Mouse (Mus musculus) heart, embryonic 12.5 days (tissue): ENCODE results near the gene Ulk2. TPM values are rescaled to one million over a fixed set of nuclear protein-coding genes. Genes with fewer than 3 reads are reported as not detected.
A peak's percentile ranks its signal among the peaks of the same experiment; 100 is the strongest.

Source experiments
- ATAC-seq: fragments of 200-750 bp; cut with Nextera tagmentation; 2 replicates; pipeline ENCODE4 v1.8.0; 2017; ENCODE audit warnings: moderate TSS enrichment, moderate library complexity; ENCODE audit not compliant: insufficient number of reproducible peaks, low FRiP score
- H3K27ac ChIP-seq: fragments of 300-500 bp; sonication (generic); 2 replicates; pipeline ENCODE4 v1.5.1; 2016; ENCODE audit warnings: mild to moderate bottlenecking, moderate library complexity; ENCODE audit not compliant: poor library complexity, severe bottlenecking
- H3K27me3 ChIP-seq: fragments of 300-500 bp; sonication (generic); replicated peaks from 2 replicates; pipeline ENCODE4 v1.6.1; 2016; ENCODE audit warnings: mild to moderate bottlenecking, moderate library complexity
- H3K36me3 ChIP-seq: fragments of 300-500 bp; sonication (generic); 2 replicates; pipeline ENCODE4 v1.6.1; 2016; ENCODE audit warnings: mild to moderate bottlenecking, moderate library complexity
- H3K4me1 ChIP-seq: fragments of 300-500 bp; sonication (generic); replicated peaks from 2 replicates; pipeline ENCODE4 v1.6.1; 2016; ENCODE audit warnings: mild to moderate bottlenecking
- H3K4me2 ChIP-seq: fragments of 300-500 bp; sonication (generic); 2 replicates; pipeline ENCODE4 v1.6.1; 2016; ENCODE audit warnings: mild to moderate bottlenecking, moderate library complexity
- H3K4me3 ChIP-seq: fragments of 300-500 bp; sonication (generic); 2 replicates; pipeline ENCODE4 v1.5.1; 2016; ENCODE audit warnings: mild to moderate bottlenecking
- H3K9ac ChIP-seq: fragments of 300-500 bp; sonication (generic); 2 replicates; pipeline ENCODE4 v1.6.1; 2016; ENCODE audit warnings: mild to moderate bottlenecking, moderate library complexity
- H3K9me3 ChIP-seq: fragments of 300-500 bp; sonication (generic); replicated peaks from 2 replicates; pipeline ENCODE4 v1.6.1; 2016; ENCODE audit warnings: mild to moderate bottlenecking, moderate library complexity
- WGBS: fragments of 180-500 bp; shearing (Covaris S2); methylation state at CpG from one replicate; pipeline ENCODE4 v1.1.7; 2016; 5-methylcytosine and 5-hydroxymethylcytosine counted together
- polyA plus RNA-seq: library from polyadenylated mRNA; unstranded; fragments of >200 nt; fragmentation: Nextera tagmentation; extraction: Ambion mirVana; gene quantifications from 2 replicates; pipeline ENCODE4 v1.2.1, GENCODE M21; 2016

The Ulk2 gene
- polyA plus RNA-seq: 17.0 and 18.8 TPM in 2 replicates

GRCm38 (mm10) chr11:61854988-61855411 is at the start of gene Ulk2:
Ulk2 (minus strand) TSS chr11:61855073.
- Histone ChIP-seq H3K4me3 (peak within 1 kb of the TSS; percentile 99), H3K9ac (peak within 1 kb of the TSS; percentile 99), H3K4me2 (peak within 1 kb of the TSS; percentile 86), H3K9me3 (no peaks in the 10 kb centered on the region), H3K27me3 (no peaks in the 10 kb centered on the region), H3K36me3 (peaks cover 5% of the 10 kb centered on the region), H3K27ac (peak within 1 kb of the TSS; percentile 93), H3K4me1 (peaks cover 4% of the 10 kb centered on the region; the same call in 1 of the 2 replicates)
- peak; percentile 90 for ATAC-seq
- under 1% methylated on average over 47 of the region's 58 CpGs for WGBS

GRCm38 (mm10) chr11:61882183-61882582 is 27.3 kb upstream of the Ulk2 start:
- H3K27me3 ChIP-seq: no peaks in the 10 kb centered on the region
- H3K4me3 ChIP-seq: no peak overlapping the region
- H3K27ac ChIP-seq: no peak overlapping the region
- no peak overlapping the region for H3K4me2 ChIP-seq
- no peak overlapping the region for H3K9ac ChIP-seq
- peaks cover 58% of the 10 kb centered on the region for H3K36me3 ChIP-seq
- H3K9me3 ChIP-seq: no peaks in the 10 kb centered on the region
- no peak for ATAC-seq
- WGBS: 75% methylated on average over 5 of the region's 5 CpGs
- 0 out of 2 replicates have a peak, but pooled peaks cover 3% of the 10 kb centered on the region for H3K4me1 ChIP-seq

- H3K27ac ChIP-seq: no peak overlapping the region
- 0 out of 2 replicates have a peak, but pooled peaks cover 3% of the 10 kb centered on the region for H3K4me1 ChIP-seq
- H3K4me3 ChIP-seq: no peak overlapping the region
- no peak overlapping the region for H3K9ac ChIP-seq
- ATAC-seq: no peak
- peaks cover 63% of the 10 kb centered on the region for H3K36me3 ChIP-seq
- H3K27me3 ChIP-seq: no peaks in the 10 kb centered on the region
- no peaks in the 10 kb centered on the region for H3K9me3 ChIP-seq
- H3K4me2 ChIP-seq: no peak overlapping the region
Observed at GRCm38 (mm10) chr11:61879921-61880320, 25.0 kb upstream of the Ulk2 start.

GRCm38 (mm10) chr11:61871881-61872280 is 17.0 kb upstream of the Ulk2 start:
- 91% methylated on average over 5 of the region's 5 CpGs for WGBS

GRCm38 (mm10) chr11:61866856-61867255 is 12.0 kb upstream of the Ulk2 start:
- no peak overlapping the region for H3K4me2 ChIP-seq
- H3K4me1 ChIP-seq: 0 out of 2 replicates have a peak, but pooled peaks cover 2% of the 10 kb centered on the region
- no peaks in the 10 kb centered on the region for H3K27me3 ChIP-seq
- H3K9ac ChIP-seq: no peak overlapping the region
- no peaks in the 10 kb centered on the region for H3K9me3 ChIP-seq
- H3K4me3 ChIP-seq: no peak overlapping the region
- no peak overlapping the region for H3K27ac ChIP-seq
- no peak for ATAC-seq
- H3K36me3 ChIP-seq: peaks cover 30% of the 10 kb centered on the region

More at GRCm38 (mm10) chr11:61871881-61872280, 17.0 kb upstream of the Ulk2 start:
- Histone ChIP-seq H3K27me3 (no peaks in the 10 kb centered on the region), H3K36me3 (peaks cover 67% of the 10 kb centered on the region), H3K4me1 (no peaks in the 10 kb centered on the region), H3K9me3 (no peaks in the 10 kb centered on the region), H3K27ac (no peak overlapping the region), H3K4me2 (no peak overlapping the region), H3K9ac (no peak overlapping the region), H3K4me3 (no peak overlapping the region)
- no peak for ATAC-seq

GRCm38 (mm10) chr11:61861781-61862547 is 7.1 kb upstream of the Ulk2 start:
- WGBS: 61% methylated on average over 6 of the region's 6 CpGs
- ATAC-seq: no peak
- Histone ChIP-seq H3K4me1 (0 out of 2 replicates have a peak, but pooled peaks cover 3% of the 10 kb centered on the region), H3K9me3 (no peaks in the 10 kb centered on the region), H3K9ac (no peak overlapping the region), H3K4me2 (no peak overlapping the region), H3K27me3 (no peaks in the 10 kb centered on the region), H3K4me3 (no peak overlapping the region), H3K27ac (no peak overlapping the region), H3K36me3 (peaks cover 3% of the 10 kb centered on the region; the same call in 1 of the 2 replicates)

GRCm38 (mm10) chr11:61859316-61859715 is 4.4 kb upstream of the Ulk2 start:
- no peaks in the 10 kb centered on the region for H3K36me3 ChIP-seq
- H3K9ac ChIP-seq: no peak overlapping the region
- H3K4me1 ChIP-seq: 0 out of 2 replicates have a peak, but pooled peaks cover 3% of the 10 kb centered on the region
- no peak for ATAC-seq
- WGBS: 64% methylated on average over 1 of the region's 1 CpGs
- H3K4me2 ChIP-seq: no peak overlapping the region
- no peak overlapping the region for H3K4me3 ChIP-seq
- H3K27me3 ChIP-seq: no peaks in the 10 kb centered on the region
- no peaks in the 10 kb centered on the region for H3K9me3 ChIP-seq
- no peak overlapping the region for H3K27ac ChIP-seq

GRCm38 (mm10) chr11:61855539-61855938 is 666 bp upstream of the Ulk2 start:
- H3K4me3 ChIP-seq: peak overlapping the region; percentile 99
- H3K27ac ChIP-seq: no peak overlapping the region
- 43% methylated on average over 6 of the region's 6 CpGs for WGBS
- peaks cover 2% of the 10 kb centered on the region for H3K36me3 ChIP-seq
- no peaks in the 10 kb centered on the region for H3K9me3 ChIP-seq
- H3K27me3 ChIP-seq: no peaks in the 10 kb centered on the region
- no peak for ATAC-seq
- H3K4me2 ChIP-seq: peak overlapping the region; percentile 86
- peak overlapping the region; percentile 99 for H3K9ac ChIP-seq
- H3K4me1 ChIP-seq: peaks cover 4% of the 10 kb centered on the region; the same call in 1 of the 2 replicates

- WGBS: under 1% methylated on average over 67 of the region's 87 CpGs
- no peaks in the 10 kb centered on the region for H3K9me3 ChIP-seq
- peaks cover 4% of the 10 kb centered on the region; the same call in 1 of the 2 replicates for H3K4me1 ChIP-seq
- ATAC-seq: peak; percentile 84
- peak overlapping the region; percentile 99 for H3K9ac ChIP-seq
- H3K27ac ChIP-seq: peak overlapping the region; percentile 93
- H3K36me3 ChIP-seq: peaks cover 8% of the 10 kb centered on the region
- peak overlapping the region; percentile 99 for H3K4me3 ChIP-seq
- no peaks in the 10 kb centered on the region for H3K27me3 ChIP-seq
- peak overlapping the region; percentile 86 for H3K4me2 ChIP-seq
Observed at GRCm38 (mm10) chr11:61854211-61854987, 474 bp downstream of the Ulk2 start.

GRCm38 (mm10) chr11:61853659-61854058 is 1.2 kb downstream of the Ulk2 start:
- 20% methylated on average over 5 of the region's 5 CpGs for WGBS
- Histone ChIP-seq H3K36me3 (peaks cover 9% of the 10 kb centered on the region), H3K27ac (peak overlapping the region; percentile 93; the same call in 1 of the 2 replicates)

GRCm38 (mm10) chr11:61852916-61853315 is 2.0 kb downstream of the Ulk2 start:
- no peaks in the 10 kb centered on the region for H3K9me3 ChIP-seq
- no peak overlapping the region for H3K4me2 ChIP-seq

More at GRCm38 (mm10) chr11:61853659-61854058, 1.2 kb downstream of the Ulk2 start:
- no peaks in the 10 kb centered on the region for H3K9me3 ChIP-seq
- no peak for ATAC-seq
- H3K4me3 ChIP-seq: peak overlapping the region; percentile 99
- H3K9ac ChIP-seq: peak overlapping the region; percentile 99
- H3K4me1 ChIP-seq: peaks cover 4% of the 10 kb centered on the region; the same call in 1 of the 2 replicates
- no peaks in the 10 kb centered on the region for H3K27me3 ChIP-seq
- H3K4me2 ChIP-seq: peak overlapping the region; percentile 86

More at GRCm38 (mm10) chr11:61852916-61853315, 2.0 kb downstream of the Ulk2 start:
- no peaks in the 10 kb centered on the region for H3K27me3 ChIP-seq
- peaks cover 9% of the 10 kb centered on the region for H3K36me3 ChIP-seq
- H3K4me3 ChIP-seq: no peak overlapping the region
- ATAC-seq: no peak
- no peak overlapping the region for H3K9ac ChIP-seq
- no peak overlapping the region for H3K27ac ChIP-seq
- H3K4me1 ChIP-seq: peaks cover 4% of the 10 kb centered on the region; the same call in 1 of the 2 replicates
